Mouse (Mus musculus) spleen, adult 2 months (tissue): Measurements from ENCODE around the gene Nek7.
A peak's percentile ranks its signal among the peaks of the same experiment; 100 is the strongest.

Source experiments
- CTCF ChIP-seq: fragments of 200-500 bp; IDR thresholded peaks from 2 replicates; pipeline ENCODE4 v1.5.1; 2011; ENCODE audit warnings: mild to moderate bottlenecking, inconsistent platforms; ENCODE audit not compliant: insufficient read depth, insufficient read length, insufficient replicate concordance; ENCODE audit errors: extremely low read depth
- POLR2A ChIP-seq: fragments of 200-500 bp; IDR thresholded peaks from 2 replicates; pipeline ENCODE4 v1.6.1; 2011; ENCODE audit warnings: low read depth, low read length, inconsistent platforms

DNA sequence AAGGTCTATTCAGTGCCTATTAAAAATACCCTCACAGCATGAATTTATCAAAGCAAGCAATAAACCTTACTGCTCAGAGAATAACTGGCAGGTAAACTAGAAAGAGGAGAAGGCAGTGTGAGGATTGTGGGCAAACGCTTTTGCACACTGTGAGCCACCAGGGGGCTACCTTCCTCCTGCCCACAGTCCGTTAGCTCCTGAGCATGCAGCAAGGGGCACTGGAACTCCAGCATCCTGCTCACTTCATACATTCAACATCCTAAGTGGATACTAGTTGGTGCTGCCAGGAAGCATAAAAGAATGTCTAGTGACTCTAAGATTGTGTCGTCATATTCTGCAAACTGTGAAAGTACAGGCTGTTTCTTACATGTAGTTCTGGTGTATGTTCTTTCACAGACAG is 61.6 kb downstream of the Nek7 start:
- TF ChIP-seq CTCF (peak; percentile 60; the same call in 1 of the 2 replicates), POLR2A (no peak)
